Mouse (Mus musculus): ENCODE results near the gene Abhd17c. TPM values are rescaled to one million over a fixed set of nuclear protein-coding genes. Genes with fewer than 3 reads are reported as not detected.

Abhd17c gene
- polyA plus RNA-seq, 1 experiment from 2014 or later = 68.7 TPM

DNA sequence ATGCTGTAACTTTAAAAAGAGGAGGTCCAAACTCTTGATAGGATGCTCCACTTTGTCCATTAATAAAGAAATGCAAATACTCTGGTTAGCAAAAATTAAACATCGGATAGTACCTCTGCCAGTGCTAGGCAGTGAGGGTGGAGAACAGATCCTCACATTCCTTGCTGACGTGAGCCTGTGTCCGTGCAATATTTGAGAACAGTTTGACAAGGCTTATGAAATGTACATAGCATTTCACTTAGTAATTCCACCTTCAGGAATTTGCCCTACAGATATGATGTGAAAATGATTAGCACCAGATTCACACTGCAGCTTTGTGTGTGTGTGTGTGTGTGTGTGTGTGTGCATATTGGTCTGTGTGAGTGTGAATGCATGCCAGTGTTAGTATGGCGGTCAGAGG, 60.9 kb downstream of the Abhd17c start:
- H3K27ac ChIP-seq = no peak overlapping the region
- no peak overlapping the region for H3K4me2 ChIP-seq
- H3K4me1 ChIP-seq = peaks cover 8% of the 10 kb centered on the region
- no peak overlapping the region for H3K9ac ChIP-seq
- H3K9me3 ChIP-seq = no peaks in the 10 kb centered on the region
- 51% methylated on average over 4 of the region's 4 CpGs for WGBS
- H3K4me3 ChIP-seq = no peak overlapping the region
- no peaks in the 10 kb centered on the region for H3K36me3 ChIP-seq
- peaks cover 10% of the 10 kb centered on the region for H3K27me3 ChIP-seq
- no peak for ATAC-seq (ENCODE audit: borderline replicate concordance, extremely low read depth, low FRiP score, low TSS enrichment)

DNA sequence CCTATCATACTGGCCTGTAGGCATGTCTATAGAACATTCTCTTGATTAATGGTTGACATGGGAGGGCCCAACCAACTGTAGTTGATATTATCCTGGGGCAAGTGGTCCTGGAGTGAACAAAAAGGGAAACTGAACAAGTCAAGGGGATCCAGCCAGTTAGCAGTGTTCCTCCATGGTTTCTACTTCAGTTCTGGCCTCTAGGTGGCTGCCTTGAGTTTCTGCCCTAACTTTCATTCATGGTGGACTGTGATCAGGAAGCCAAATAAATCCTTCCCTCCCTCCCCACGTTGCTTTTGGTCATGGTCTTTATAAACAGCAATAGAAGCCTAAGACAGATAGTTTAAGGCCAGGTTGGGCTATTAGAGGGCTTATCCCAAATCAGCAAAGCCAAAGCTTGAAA, 61.9 kb downstream of the Abhd17c start:
- Histone ChIP-seq H3K27me3 (peaks cover 20% of the 10 kb centered on the region), H3K4me2 (no peak overlapping the region), H3K27ac (no peak overlapping the region), H3K4me3 (no peak overlapping the region), H3K9me3 (no peaks in the 10 kb centered on the region), H3K36me3 (no peaks in the 10 kb centered on the region), H3K9ac (no peak overlapping the region), H3K4me1 (peaks cover 19% of the 10 kb centered on the region)
- WGBS = 9% methylated on average over 1 of the region's 1 CpGs
- no peak for ATAC-seq (ENCODE audit: borderline replicate concordance, extremely low read depth, low FRiP score, low TSS enrichment)

DNA sequence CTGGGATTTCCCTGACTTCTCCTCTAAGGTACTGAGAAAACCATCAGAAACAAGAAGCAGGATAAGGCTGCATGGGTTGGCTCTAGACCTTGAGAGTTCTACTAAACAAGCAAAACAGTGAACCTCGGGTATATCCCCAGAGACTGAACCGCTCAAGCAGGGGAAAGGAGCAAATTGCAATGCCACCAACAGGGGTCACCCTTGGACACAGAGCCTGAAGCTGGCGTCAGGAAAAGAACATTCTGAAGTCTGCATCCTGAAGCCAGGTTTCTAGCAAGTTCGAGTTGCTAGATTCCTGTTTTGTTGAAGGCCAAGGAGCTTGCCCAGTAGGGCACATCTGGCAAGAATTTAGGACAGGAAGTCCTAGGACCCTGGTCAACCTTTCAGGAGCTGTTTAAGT, 62.7 kb downstream of the Abhd17c start:
- WGBS = 12% methylated on average over 4 of the region's 4 CpGs
- ATAC-seq (ENCODE audit: borderline replicate concordance, extremely low read depth, low FRiP score, low TSS enrichment) = no peak
- Histone ChIP-seq H3K9me3 (no peaks in the 10 kb centered on the region), H3K4me2 (no peak overlapping the region), H3K36me3 (no peaks in the 10 kb centered on the region), H3K4me3 (no peak overlapping the region), H3K9ac (no peak overlapping the region), H3K27me3 (peaks cover 22% of the 10 kb centered on the region), H3K4me1 (peaks cover 19% of the 10 kb centered on the region), H3K27ac (no peak overlapping the region)

DNA sequence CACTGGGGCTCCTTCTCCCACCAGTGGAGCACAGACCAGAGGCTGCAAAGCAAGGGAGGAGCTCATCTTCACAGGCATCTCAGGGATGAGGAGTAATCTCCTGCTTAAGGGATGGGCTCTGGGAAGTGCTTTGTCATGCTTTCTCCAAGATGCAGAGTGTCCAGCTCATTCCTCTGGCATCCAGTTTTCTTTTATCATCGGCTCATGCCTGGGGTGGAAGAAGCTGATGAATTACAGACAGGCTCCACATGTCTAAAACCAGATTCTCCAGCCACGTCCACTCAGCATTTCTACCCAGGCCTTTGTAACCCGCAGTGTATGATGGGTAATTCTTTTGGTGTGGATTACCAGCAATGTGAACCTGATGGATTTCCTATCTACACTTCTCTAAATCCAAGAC, 63.5 kb downstream of the Abhd17c start:
- Histone ChIP-seq H3K9me3 (no peaks in the 10 kb centered on the region), H3K27me3 (peaks cover 22% of the 10 kb centered on the region), H3K9ac (no peak overlapping the region), H3K36me3 (no peaks in the 10 kb centered on the region), H3K4me3 (no peak overlapping the region), H3K27ac (no peak overlapping the region), H3K4me1 (peaks cover 19% of the 10 kb centered on the region), H3K4me2 (no peak overlapping the region)
- 58% methylated on average over 3 of the region's 3 CpGs for WGBS
- ATAC-seq (ENCODE audit: borderline replicate concordance, extremely low read depth, low FRiP score, low TSS enrichment) = no peak

DNA sequence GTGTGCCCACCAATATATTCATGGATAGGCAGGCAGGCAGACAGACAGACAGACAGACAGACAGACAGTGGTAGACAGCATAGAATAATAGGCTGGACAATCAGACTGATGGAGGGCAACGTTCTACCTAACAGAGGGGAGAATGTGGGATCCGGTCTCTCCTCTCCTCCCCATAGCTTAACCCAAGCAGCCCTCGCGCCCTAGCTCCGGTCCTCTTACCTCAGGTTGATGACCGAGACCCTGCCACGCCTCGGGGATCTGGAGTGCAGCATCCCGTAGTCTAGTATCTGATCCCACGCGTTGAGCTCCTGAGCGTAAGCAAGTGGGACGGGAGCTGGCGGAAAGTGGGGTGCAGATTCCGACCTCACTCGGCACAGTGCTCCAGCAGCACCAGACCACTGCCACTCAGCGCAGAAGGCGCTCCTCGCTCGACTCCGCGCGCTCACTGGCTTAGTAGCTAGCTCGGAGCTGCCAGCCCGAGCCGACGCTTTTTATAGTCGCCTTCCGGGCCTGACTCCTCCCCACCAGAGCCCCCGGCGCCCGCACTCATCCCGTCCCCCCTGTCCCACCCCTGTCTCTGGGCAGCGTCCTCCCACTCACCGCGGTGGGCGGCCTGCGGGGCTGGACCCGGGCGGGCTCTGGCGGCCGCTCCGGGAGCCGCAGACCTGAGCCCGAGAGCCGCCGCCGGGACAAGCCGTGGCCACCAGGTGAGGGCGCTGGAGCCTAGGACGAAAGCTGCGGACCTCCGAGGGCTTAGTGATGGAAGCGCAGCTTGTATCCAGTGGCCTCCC, 65.5 kb downstream of the Abhd17c start, which contains the start of gene Cemip:
Gene Cemip (minus strand): TSS at position 464 of the 791 bp plus-strand sequence.
- H3K9ac ChIP-seq = no peak within 1 kb of the TSS

DNA sequence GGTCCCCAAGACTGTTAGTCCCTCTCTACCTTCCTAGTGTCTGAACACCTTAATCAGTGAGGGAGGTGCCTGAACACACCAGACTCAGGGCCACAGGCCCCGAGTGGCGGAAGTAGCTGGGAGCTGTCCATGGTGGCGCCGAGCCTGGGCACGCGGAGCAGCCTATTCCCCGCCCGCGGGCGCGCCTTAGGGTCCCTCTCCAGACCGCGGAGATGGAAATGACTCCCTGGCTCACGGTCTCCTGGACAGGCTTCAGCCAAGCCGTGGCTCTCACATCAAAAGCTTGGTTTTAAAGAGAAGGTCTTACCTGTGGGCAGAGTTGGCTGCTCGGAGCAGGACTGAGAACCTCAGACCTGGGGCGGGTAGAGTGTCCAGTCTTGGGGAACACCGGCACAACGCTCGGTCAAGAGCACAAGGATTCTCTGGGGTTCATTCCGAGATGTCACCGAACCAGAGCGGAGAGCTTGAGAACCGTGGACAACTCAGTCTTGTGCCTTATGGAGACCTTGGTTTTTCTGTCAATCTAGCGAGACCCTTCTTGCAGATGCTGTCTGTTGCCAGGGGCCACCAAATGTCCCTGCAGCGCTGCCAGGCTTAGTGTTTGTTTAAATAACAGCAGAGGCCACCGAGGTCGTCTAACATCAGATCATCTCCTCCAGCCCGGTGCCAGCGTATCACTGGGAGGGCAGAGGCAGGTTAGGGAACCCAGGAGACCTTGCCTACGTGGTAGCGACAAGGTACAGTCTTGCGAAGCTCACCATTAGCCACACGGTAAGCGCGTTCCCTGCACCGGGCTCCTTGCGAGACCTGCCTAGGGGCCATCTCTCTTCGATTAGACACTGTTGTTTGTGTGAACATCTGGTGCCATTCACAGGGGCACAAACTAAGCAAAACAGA, 66.4 kb downstream of the Abhd17c start:
- Histone ChIP-seq H3K4me3 (peak overlapping the region; percentile 43), H3K4me2 (peak overlapping the region; percentile 83), H3K4me1 (peaks cover 19% of the 10 kb centered on the region), H3K36me3 (no peaks in the 10 kb centered on the region), H3K9me3 (no peaks in the 10 kb centered on the region), H3K27me3 (peaks cover 22% of the 10 kb centered on the region), H3K9ac (no peak overlapping the region), H3K27ac (no peak overlapping the region)
- ATAC-seq (ENCODE audit: borderline replicate concordance, extremely low read depth, low FRiP score, low TSS enrichment) = peak; percentile 37; the same call in 1 of the 2 replicates
- WGBS = 5% methylated on average over 39 of the region's 39 CpGs

More for the DNA sequence above, 65.5 kb downstream of the Abhd17c start, which contains the start of gene Cemip:
- H3K9me3 ChIP-seq = no peaks in the 10 kb centered on the region
- under 1% methylated on average over 51 of the region's 54 CpGs for WGBS
- H3K4me1 ChIP-seq = peaks cover 19% of the 10 kb centered on the region
- peak within 1 kb of the TSS; percentile 43 for H3K4me3 ChIP-seq
- no peak within 1 kb of the TSS for H3K27ac ChIP-seq
- peak; percentile 86 for ATAC-seq (ENCODE audit: borderline replicate concordance, extremely low read depth, low FRiP score, low TSS enrichment)
- peak within 1 kb of the TSS; percentile 83 for H3K4me2 ChIP-seq
- H3K27me3 ChIP-seq = peaks cover 22% of the 10 kb centered on the region
- H3K36me3 ChIP-seq = no peaks in the 10 kb centered on the region

DNA sequence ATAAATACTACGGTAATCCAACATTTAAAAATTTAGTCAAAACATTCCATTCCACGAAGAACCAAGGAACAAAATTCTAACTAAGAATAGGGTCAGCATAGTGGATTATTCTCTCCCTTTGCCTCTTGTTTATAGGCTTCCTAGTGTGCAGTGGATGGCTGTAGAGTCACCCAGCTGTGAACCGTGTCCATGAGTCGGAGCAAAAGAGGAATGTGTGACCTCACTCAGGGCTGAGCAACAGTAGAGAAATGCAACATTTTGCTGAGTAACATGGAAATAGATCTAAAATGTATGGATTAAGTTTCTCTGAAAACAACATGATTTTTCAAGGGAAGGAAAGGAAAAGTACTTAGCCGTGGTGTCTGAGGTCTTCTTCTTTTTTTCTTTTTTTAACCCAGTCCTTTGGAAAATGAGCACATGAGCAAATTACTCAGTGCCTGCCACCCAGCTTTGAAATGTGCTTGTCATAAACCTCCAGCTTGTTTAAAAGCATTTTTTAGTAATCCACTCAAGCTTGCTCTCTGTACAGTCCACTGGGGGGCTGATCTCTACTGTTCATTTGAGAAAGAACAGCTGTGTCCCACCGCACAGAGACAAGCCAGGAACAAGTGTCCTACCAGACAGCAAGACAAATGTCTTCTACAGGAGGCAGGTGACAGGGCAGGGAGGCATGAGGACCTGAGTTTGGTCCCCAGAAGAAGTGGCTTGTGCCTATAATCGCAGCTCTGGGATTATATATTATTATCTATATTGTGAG, 74.3 kb downstream of the Abhd17c start:
- ATAC-seq (ENCODE audit: borderline replicate concordance, extremely low read depth, low FRiP score, low TSS enrichment) = no peak
- H3K36me3 ChIP-seq = no peaks in the 10 kb centered on the region
- no peak overlapping the region for H3K4me2 ChIP-seq
- no peaks in the 10 kb centered on the region for H3K4me1 ChIP-seq
- no peak overlapping the region for H3K4me3 ChIP-seq
- no peak overlapping the region for H3K27ac ChIP-seq
- H3K9me3 ChIP-seq = no peaks in the 10 kb centered on the region
- no peak overlapping the region for H3K9ac ChIP-seq
- 65% methylated on average over 7 of the region's 7 CpGs for WGBS
- H3K27me3 ChIP-seq = no peaks in the 10 kb centered on the region

DNA sequence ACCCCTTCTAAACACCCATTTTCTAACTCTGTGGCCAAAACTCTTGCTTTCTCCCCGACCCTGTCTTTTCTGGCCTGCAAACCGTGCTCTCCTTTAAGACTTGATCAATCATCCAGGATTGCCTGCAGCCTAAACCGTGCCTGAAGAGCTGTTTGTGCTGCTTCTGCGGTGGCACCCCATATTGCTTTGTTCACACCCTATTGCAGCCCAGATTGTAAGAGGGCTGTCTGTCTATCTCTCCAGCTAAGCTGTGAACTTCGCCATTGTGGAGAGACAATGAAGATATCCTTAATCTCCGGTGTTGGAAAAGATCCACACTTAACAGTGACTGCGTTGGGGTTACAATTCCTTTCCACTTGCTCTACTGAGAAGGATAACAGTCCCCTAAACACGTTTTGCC, 77.4 kb downstream of the Abhd17c start:
- no peaks in the 10 kb centered on the region for H3K9me3 ChIP-seq
- H3K27me3 ChIP-seq = no peaks in the 10 kb centered on the region
- H3K4me1 ChIP-seq = no peaks in the 10 kb centered on the region
- no peak overlapping the region for H3K9ac ChIP-seq
- no peak overlapping the region for H3K4me3 ChIP-seq
- WGBS = 44% methylated on average over 8 of the region's 8 CpGs
- H3K27ac ChIP-seq = no peak overlapping the region
- no peaks in the 10 kb centered on the region for H3K36me3 ChIP-seq
- no peak for ATAC-seq (ENCODE audit: borderline replicate concordance, extremely low read depth, low FRiP score, low TSS enrichment)
- H3K4me2 ChIP-seq = no peak overlapping the region

DNA sequence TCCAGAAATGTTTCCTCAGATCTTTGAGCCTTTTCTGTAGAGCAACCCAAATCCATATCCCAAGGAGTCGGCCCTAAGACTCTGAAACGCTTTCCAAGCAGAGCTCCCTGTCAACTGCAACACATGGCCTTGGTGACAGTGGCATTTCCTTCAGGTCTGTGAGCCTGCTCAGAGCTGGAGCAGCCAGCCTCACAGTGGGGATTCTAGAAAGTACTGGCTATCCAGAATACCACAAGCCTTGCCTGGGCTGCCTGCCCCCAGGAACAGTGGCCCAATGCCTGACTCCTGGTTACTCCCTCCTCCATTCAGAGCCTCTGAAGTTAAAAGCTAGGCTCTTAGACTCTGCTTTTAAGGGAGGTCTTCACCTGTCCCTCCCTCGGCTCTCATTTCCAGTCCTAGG, 77.8 kb downstream of the Abhd17c start:
- H3K9ac ChIP-seq = no peak overlapping the region
- H3K4me1 ChIP-seq = no peaks in the 10 kb centered on the region
- H3K4me2 ChIP-seq = no peak overlapping the region
- H3K27ac ChIP-seq = no peak overlapping the region
- 75% methylated on average over 3 of the region's 3 CpGs for WGBS
- no peak for ATAC-seq (ENCODE audit: borderline replicate concordance, extremely low read depth, low FRiP score, low TSS enrichment)
- no peaks in the 10 kb centered on the region for H3K36me3 ChIP-seq
- H3K9me3 ChIP-seq = no peaks in the 10 kb centered on the region
- no peak overlapping the region for H3K4me3 ChIP-seq
- no peaks in the 10 kb centered on the region for H3K27me3 ChIP-seq

DNA sequence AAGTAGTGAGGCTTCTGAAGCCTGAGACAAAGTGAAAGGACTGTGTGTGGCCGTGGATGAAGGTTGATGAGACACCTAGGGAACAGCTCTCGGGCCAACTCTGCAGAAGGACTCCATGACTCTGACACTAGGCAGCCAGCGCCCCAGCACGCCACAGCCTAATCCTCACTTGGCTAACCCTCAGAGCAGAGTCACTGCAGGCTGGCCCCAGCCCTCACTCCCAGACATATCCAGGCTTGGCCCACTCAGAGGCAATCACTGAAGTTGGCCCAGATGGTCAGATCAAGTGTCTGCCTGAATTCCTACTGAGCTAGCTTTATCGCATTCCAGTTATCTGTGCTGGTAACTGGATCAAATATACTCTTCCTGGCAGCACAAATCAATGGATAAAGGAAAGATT, 82.8 kb downstream of the Abhd17c start:
- WGBS = 72% methylated on average over 5 of the region's 5 CpGs
- Histone ChIP-seq H3K27ac (no peak overlapping the region), H3K4me2 (no peak overlapping the region), H3K27me3 (no peaks in the 10 kb centered on the region), H3K9me3 (no peaks in the 10 kb centered on the region), H3K9ac (no peak overlapping the region), H3K4me1 (no peaks in the 10 kb centered on the region), H3K4me3 (no peak overlapping the region), H3K36me3 (no peaks in the 10 kb centered on the region)
- ATAC-seq (ENCODE audit: borderline replicate concordance, extremely low read depth, low FRiP score, low TSS enrichment) = no peak

DNA sequence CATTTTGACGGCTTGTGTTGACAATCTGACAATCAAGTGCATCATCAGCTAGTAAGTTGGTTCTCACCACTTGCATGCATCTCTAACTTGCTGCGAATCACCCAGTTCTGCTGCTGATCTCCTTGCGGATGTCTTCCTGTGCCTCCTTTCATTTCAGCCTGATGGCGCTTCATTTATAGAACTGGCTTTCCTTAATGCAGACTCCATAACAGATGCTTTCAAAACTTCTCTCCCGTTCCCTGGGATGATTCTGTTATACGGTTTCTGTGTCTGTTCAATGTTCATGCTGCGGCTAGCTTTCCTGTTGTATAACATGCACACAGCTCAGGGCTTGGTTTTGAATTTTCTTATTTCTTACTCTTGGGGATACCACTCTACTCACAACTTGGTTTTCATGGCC, 91.9 kb downstream of the Abhd17c start:
- H3K36me3 ChIP-seq = no peaks in the 10 kb centered on the region
- WGBS = 91% methylated on average over 7 of the region's 7 CpGs
- no peak overlapping the region for H3K4me2 ChIP-seq
- H3K27me3 ChIP-seq = no peaks in the 10 kb centered on the region
- H3K4me1 ChIP-seq = no peaks in the 10 kb centered on the region
- ATAC-seq (ENCODE audit: borderline replicate concordance, extremely low read depth, low FRiP score, low TSS enrichment) = no peak
- no peaks in the 10 kb centered on the region for H3K9me3 ChIP-seq
- no peak overlapping the region for H3K9ac ChIP-seq
- no peak overlapping the region for H3K27ac ChIP-seq
- no peak overlapping the region for H3K4me3 ChIP-seq

Measured in lung, embryonic 15.5 days (tissue).